Mouse (Mus musculus): ENCODE data around the gene OR5BS1P. TPM values are rescaled to one million over a fixed set of nuclear protein-coding genes. Genes with fewer than 3 reads are reported as not detected.

Gene OR5BS1P
- polyA plus RNA-seq, 1 experiment from 2014 or later = not detected

- Histone ChIP-seq H3K4me3 (replicated peaks) (no peak overlapping the region), H3K27ac (no peak overlapping the region), H3K9me3 (no peaks in the 10 kb centered on the region), H3K36me3 (no peaks in the 10 kb centered on the region), H3K4me2 (replicated peaks) (no peak overlapping the region), H3K9ac (no peak overlapping the region), H3K27me3 (replicated peaks) (no peaks in the 10 kb centered on the region), H3K4me1 (replicated peaks) (no peaks in the 10 kb centered on the region; the same call in 1 of the 2 replicates)
- 78% methylated on average over 7 of the region's 7 CpGs for WGBS
- no peak for ATAC-seq
Measured at GRCm38 (mm10) chr15:98479568-98480102, 9.9 kb downstream of the OR5BS1P start.

- no peak for ATAC-seq
- Histone ChIP-seq H3K4me2 (replicated peaks) (no peak within 1 kb of the TSS), H3K27me3 (replicated peaks) (no peaks in the 10 kb centered on the region), H3K4me1 (replicated peaks) (no peaks in the 10 kb centered on the region; the same call in 1 of the 2 replicates), H3K9ac (no peak within 1 kb of the TSS), H3K27ac (no peak within 1 kb of the TSS), H3K36me3 (no peaks in the 10 kb centered on the region), H3K4me3 (replicated peaks) (no peak within 1 kb of the TSS), H3K9me3 (no peaks in the 10 kb centered on the region)
- WGBS = 48% methylated on average over 3 of the region's 3 CpGs
Measured at GRCm38 (mm10) chr15:98482701-98483100, 13.0 kb downstream of the OR5BS1P start, which contains the start of gene Lalba. TSS of gene Lalba (minus strand) at chr15:98482721.

GRCm38 (mm10) chr15:98483907-98484886 lies 14.5 kb downstream of the OR5BS1P start:
- Histone ChIP-seq H3K9ac (no peak overlapping the region), H3K4me2 (replicated peaks) (no peak overlapping the region), H3K4me3 (replicated peaks) (no peak overlapping the region), H3K27ac (no peak overlapping the region), H3K9me3 (no peaks in the 10 kb centered on the region), H3K36me3 (no peaks in the 10 kb centered on the region), H3K27me3 (replicated peaks) (no peaks in the 10 kb centered on the region), H3K4me1 (replicated peaks) (no peaks in the 10 kb centered on the region; the same call in 1 of the 2 replicates)
- 55% methylated on average over 18 of the region's 18 CpGs for WGBS
- ATAC-seq = no peak

GRCm38 (mm10) chr15:98486433-98487021 lies 16.8 kb downstream of the OR5BS1P start:
- no peaks in the 10 kb centered on the region for H3K9me3 ChIP-seq
- no peak overlapping the region for H3K9ac ChIP-seq
- H3K4me2 ChIP-seq (replicated peaks) = no peak overlapping the region
- no peak for ATAC-seq
- no peaks in the 10 kb centered on the region for H3K36me3 ChIP-seq
- H3K27me3 ChIP-seq (replicated peaks) = no peaks in the 10 kb centered on the region
- H3K4me1 ChIP-seq (replicated peaks) = no peaks in the 10 kb centered on the region; the same call in 1 of the 2 replicates
- 87% methylated on average over 8 of the region's 8 CpGs for WGBS
- H3K27ac ChIP-seq = no peak overlapping the region
- no peak overlapping the region for H3K4me3 ChIP-seq (replicated peaks)

GRCm38 (mm10) chr15:98491332-98491731 lies 21.6 kb downstream of the OR5BS1P start:
- Histone ChIP-seq H3K4me3 (replicated peaks) (no peak overlapping the region), H3K9ac (no peak overlapping the region), H3K9me3 (no peaks in the 10 kb centered on the region), H3K27me3 (replicated peaks) (no peaks in the 10 kb centered on the region), H3K4me2 (replicated peaks) (no peak overlapping the region), H3K4me1 (replicated peaks) (no peaks in the 10 kb centered on the region), H3K27ac (no peak overlapping the region), H3K36me3 (no peaks in the 10 kb centered on the region)
- WGBS = 50% methylated on average over 2 of the region's 2 CpGs
- no peak for ATAC-seq

- Histone ChIP-seq H3K27me3 (replicated peaks) (no peaks in the 10 kb centered on the region), H3K9ac (no peak within 1 kb of the TSS), H3K27ac (no peak within 1 kb of the TSS), H3K9me3 (no peaks in the 10 kb centered on the region), H3K4me3 (replicated peaks) (no peak within 1 kb of the TSS), H3K4me1 (replicated peaks) (no peaks in the 10 kb centered on the region), H3K4me2 (replicated peaks) (no peak within 1 kb of the TSS), H3K36me3 (no peaks in the 10 kb centered on the region)
- ATAC-seq = no peak
- WGBS = 44% methylated on average over 4 of the region's 4 CpGs
Measured at GRCm38 (mm10) chr15:98492102-98492501, 22.4 kb downstream of the OR5BS1P start, which contains the start of gene Olfr279. TSS of gene Olfr279 (plus strand) at chr15:98492402.

GRCm38 (mm10) chr15:98497631-98498030 lies 27.9 kb downstream of the OR5BS1P start:
- Histone ChIP-seq H3K4me2 (replicated peaks) (no peak overlapping the region), H3K9me3 (no peaks in the 10 kb centered on the region), H3K4me1 (replicated peaks) (no peaks in the 10 kb centered on the region), H3K9ac (no peak overlapping the region), H3K27me3 (replicated peaks) (no peaks in the 10 kb centered on the region), H3K27ac (no peak overlapping the region), H3K36me3 (no peaks in the 10 kb centered on the region), H3K4me3 (replicated peaks) (no peak overlapping the region)
- WGBS = 86% methylated on average over 17 of the region's 17 CpGs
- no peak for ATAC-seq

- whole genome bisulfite sequencing = 75% methylated on average over 3 of the region's 3 CpGs
- Histone ChIP-seq H3K27me3 (replicated peaks) (no peaks in the 10 kb centered on the region), H3K4me2 (replicated peaks) (no peak overlapping the region), H3K4me1 (replicated peaks) (no peaks in the 10 kb centered on the region), H3K36me3 (no peaks in the 10 kb centered on the region), H3K4me3 (replicated peaks) (no peak overlapping the region), H3K9me3 (no peaks in the 10 kb centered on the region), H3K9ac (no peak overlapping the region), H3K27ac (no peak overlapping the region)
- ATAC-seq = no peak
Measured at GRCm38 (mm10) chr15:98503317-98503716, 33.6 kb downstream of the OR5BS1P start.

- no peaks in the 10 kb centered on the region for H3K4me1 ChIP-seq (replicated peaks)
- no peaks in the 10 kb centered on the region for H3K9me3 ChIP-seq
- H3K9ac ChIP-seq = no peak overlapping the region
- 16% methylated on average over 18 of the region's 18 CpGs for WGBS
- H3K36me3 ChIP-seq = no peaks in the 10 kb centered on the region
- no peak overlapping the region for H3K4me3 ChIP-seq (replicated peaks)
- no peak overlapping the region for H3K4me2 ChIP-seq (replicated peaks)
- no peak overlapping the region for H3K27ac ChIP-seq
- ATAC-seq = no peak
- H3K27me3 ChIP-seq (replicated peaks) = no peaks in the 10 kb centered on the region
Measured at GRCm38 (mm10) chr15:98504514-98504913, 34.8 kb downstream of the OR5BS1P start.

GRCm38 (mm10) chr15:98506253-98506957 lies 36.7 kb downstream of the OR5BS1P start:
- no peak for ATAC-seq
- Histone ChIP-seq H3K4me2 (replicated peaks) (no peak overlapping the region), H3K27ac (no peak overlapping the region), H3K9me3 (no peaks in the 10 kb centered on the region), H3K9ac (no peak overlapping the region), H3K27me3 (replicated peaks) (no peaks in the 10 kb centered on the region), H3K4me1 (replicated peaks) (peaks cover 6% of the 10 kb centered on the region), H3K4me3 (replicated peaks) (no peak overlapping the region), H3K36me3 (no peaks in the 10 kb centered on the region)
- 68% methylated on average over 9 of the region's 9 CpGs for WGBS

- H3K4me3 ChIP-seq (replicated peaks) = no peak overlapping the region
- no peak overlapping the region for H3K9ac ChIP-seq
- 92% methylated on average over 5 of the region's 6 CpGs for WGBS
- ATAC-seq = no peak
- H3K4me2 ChIP-seq (replicated peaks) = no peak overlapping the region
- H3K4me1 ChIP-seq (replicated peaks) = peaks cover 6% of the 10 kb centered on the region
- H3K27ac ChIP-seq = no peak overlapping the region
- no peaks in the 10 kb centered on the region for H3K36me3 ChIP-seq
- no peaks in the 10 kb centered on the region for H3K9me3 ChIP-seq
- H3K27me3 ChIP-seq (replicated peaks) = no peaks in the 10 kb centered on the region
Measured at GRCm38 (mm10) chr15:98507321-98507720, 37.6 kb downstream of the OR5BS1P start.

GRCm38 (mm10) chr15:98509387-98509786 lies 39.7 kb downstream of the OR5BS1P start:
- Histone ChIP-seq H3K4me2 (replicated peaks) (no peak overlapping the region), H3K27me3 (replicated peaks) (no peaks in the 10 kb centered on the region), H3K27ac (no peak overlapping the region), H3K4me3 (replicated peaks) (no peak overlapping the region), H3K9ac (no peak overlapping the region), H3K4me1 (replicated peaks) (peaks cover 6% of the 10 kb centered on the region), H3K9me3 (no peaks in the 10 kb centered on the region), H3K36me3 (no peaks in the 10 kb centered on the region)
- 56% methylated on average over 2 of the region's 2 CpGs for WGBS
- ATAC-seq = no peak
